Mouse (Mus musculus) kidney, adult 2 months (tissue): ENCODE measurements around the gene Llph.

Source experiments
- CTCF ChIP-seq: fragments of 200-500 bp; conservative IDR thresholded peaks from 2 replicates; pipeline ENCODE4 v1.5.1; 2011; ENCODE audit warnings: low read depth, mild to moderate bottlenecking, control low read depth, low read length, moderate library complexity, mixed read lengths; ENCODE audit not compliant: insufficient read depth, insufficient read length
- POLR2A ChIP-seq: fragments of 200-500 bp; IDR thresholded peaks from one replicate; pipeline ENCODE4 v1.6.1; 2011; ENCODE audit warnings: low read depth, low read length, control low read depth

DNA sequence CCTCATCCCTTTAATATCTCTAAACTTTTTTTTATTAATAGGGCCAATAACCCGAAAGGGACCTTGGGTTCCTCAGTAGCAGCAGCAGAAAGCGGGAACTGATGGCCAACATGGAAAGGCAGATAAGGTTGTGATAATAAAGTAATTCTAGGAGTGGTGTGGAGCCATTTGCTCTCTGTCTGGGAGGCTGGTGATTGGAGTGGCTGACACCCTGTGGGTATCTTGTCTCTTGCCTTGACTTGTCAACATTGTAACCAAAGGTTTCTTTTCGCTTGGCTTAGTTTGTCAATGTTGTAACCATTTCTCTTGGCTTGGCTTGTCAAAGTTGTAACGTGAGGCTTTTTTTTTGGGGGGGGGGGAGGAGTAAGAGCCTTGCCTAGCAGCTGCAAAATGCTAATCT is 53.5 kb downstream of the Llph start:
- TF ChIP-seq POLR2A (no peak), CTCF (no peak)
